Mouse (Mus musculus) layer of hippocampus, postnatal 14 days (tissue): ENCODE results near the gene AC129217.1. TPM values are rescaled to one million over a fixed set of nuclear protein-coding genes. Genes with fewer than 3 reads are reported as not detected.
A peak's percentile ranks its signal among the peaks of the same experiment; 100 is the strongest.
"Not testable (repeated sequence)": the region's sequence is repeated elsewhere in the genome, so short reads cannot be mapped to it uniquely, and the experiment has no call there.

Experiments used
- DNase-seq, 2 experiments: peaks; one replicate each; pipeline ENCODE4 v3.0.0; 2021 to 2022; ENCODE audit warnings: low spot score in 2 of 2, mixed read lengths in 1 of 2
- microRNA-seq, 2 experiments: library from miRNA; unstranded; fragments of <30 nt; microRNA quantifications; one replicate each; pipeline ENCODE4 v1.2.0; 2021
- total RNA-seq, 2 experiments: library from RNA; stranded (reverse); gene quantifications; 2 replicates each; pipeline ENCODE4 v1.2.3; 2021

The AC129217.1 gene
- total RNA-seq, 2 experiments from 2014 or later: 4.4 TPM; not detected in 1

- DNase-seq: no peak
Measured at GRCm38 (mm10) chr19:8864265-8864664, 34.7 kb downstream of the AC129217.1 start.

- not testable (repeated sequence) for DNase-seq
Measured at GRCm38 (mm10) chr19:8870381-8870780, 40.8 kb downstream of the AC129217.1 start.

GRCm38 (mm10) chr19:8870838-8871237 lies 41.3 kb downstream of the AC129217.1 start:
- DNase-seq: no peak

GRCm38 (mm10) chr19:8871267-8872186 lies 42.0 kb downstream of the AC129217.1 start, which contains the start of gene Ubxn1:
Gene Ubxn1, plus strand, starts transcription at chr19:8871496.
- DNase-seq: peak; percentile 96 to 98

- no peak for DNase-seq
Measured at GRCm38 (mm10) chr19:8872266-8872840, 42.8 kb downstream of the AC129217.1 start.

- no peak for DNase-seq
Measured at GRCm38 (mm10) chr19:8875031-8875430, 45.5 kb downstream of the AC129217.1 start.

- peak; percentile 82 to 91 for DNase-seq
Measured at GRCm38 (mm10) chr19:8880311-8881033, 50.9 kb downstream of the AC129217.1 start, which contains the start of gene Uqcc3. Gene Uqcc3, minus strand, starts transcription at chr19:8880923.

- DNase-seq: no peak
Measured at GRCm38 (mm10) chr19:8881034-8881392, 51.4 kb downstream of the AC129217.1 start.

GRCm38 (mm10) chr19:8883616-8884015 lies 54.0 kb downstream of the AC129217.1 start, which contains the start of the genes Lbhd1 and Gm49403:
Gene Lbhd1, plus strand, starts transcription at chr19:8883732.
Gene Gm49403, plus strand, starts transcription at chr19:8883930.
- no peak for DNase-seq

GRCm38 (mm10) chr19:8886916-8887584 lies 57.5 kb downstream of the AC129217.1 start:
- no peak for DNase-seq

GRCm38 (mm10) chr19:8887585-8888463 lies 58.3 kb downstream of the AC129217.1 start:
- no peak for DNase-seq

GRCm38 (mm10) chr19:8888511-8889385 lies 59.2 kb downstream of the AC129217.1 start, which contains the start of the genes 1810009A15Rik and Gm49416:
Gene 1810009A15Rik, plus strand, starts transcription at chr19:8888853.
Gene Gm49416, plus strand, starts transcription at chr19:8888926.
- peak; percentile 91 to 96 for DNase-seq

Small RNAs within 50 kb of the gene (microRNA-seq; reads per million reads assigned to microRNA genes)
- 0 reads per million in 2 experiments for gene Mir5136

Other genes starting within 250 kb of the AC129217.1 start
- gene Slc22a8, start 238.5 kb upstream of the AC129217.1 start, total RNA-seq: 10 to 100 TPM; 17.9 to 18.8 TPM
- gene Slc22a6, start 211.7 kb upstream of the AC129217.1 start, total RNA-seq: 1 to 10 TPM; 1.6 to 3.3 TPM
- 100 to 1,000 TPM; 162 to 166 TPM for gene Chrm1, start 166.0 kb upstream of the AC129217.1 start, total RNA-seq
- 100 to 1,000 TPM; 188 to 200 TPM for gene Slc3a2, start 106.4 kb upstream of the AC129217.1 start, total RNA-seq
- 10 to 100 TPM; 39.9 to 47.9 TPM for gene Wdr74, start 93.9 kb upstream of the AC129217.1 start, total RNA-seq
- 1 to 10 TPM; 1.8 to 2.0 TPM for gene 1700092M07Rik, start 89.1 kb upstream of the AC129217.1 start, total RNA-seq
- 10 to 100 TPM; 64.5 to 71.4 TPM for gene Stx5a, start 88.4 kb upstream of the AC129217.1 start, total RNA-seq
- 10 to 100 TPM; 79.3 to 91.9 TPM for gene Nxf1, start 72.7 kb upstream of the AC129217.1 start, total RNA-seq
- 100 to 1,000 TPM; 101 to 108 TPM for gene Tmem223, start 58.8 kb upstream of the AC129217.1 start, total RNA-seq
- 10 to 100 TPM; 10.1 to 12.0 TPM for gene Tmem179b, start 55.3 kb upstream of the AC129217.1 start, total RNA-seq
- gene Taf6l, start 43.4 kb upstream of the AC129217.1 start, total RNA-seq: 10 to 100 TPM; 14.1 to 15.0 TPM
- 100 to 1,000 TPM; 119 TPM for gene Polr2g, start 31.2 kb upstream of the AC129217.1 start, total RNA-seq
- 1 to 10 TPM; 4.3 TPM for gene Zbtb3, start 27.2 kb upstream of the AC129217.1 start, total RNA-seq
- 10 to 100 TPM; 29.8 to 32.1 TPM for gene Ttc9c, start 10.4 kb upstream of the AC129217.1 start, total RNA-seq
- 100 to 1,000 TPM in 1 of 2 experiments, 10 to 100 TPM in 1; 99.4 to 103 TPM for gene Hnrnpul2, start 9.8 kb upstream of the AC129217.1 start, total RNA-seq
- gene Bscl2, start 7.7 kb downstream of the AC129217.1 start, total RNA-seq: 100 to 1,000 TPM in 1 of 2 experiments, 10 to 100 TPM in 1; 96.2 to 107 TPM
- gene Gng3, start 9.4 kb downstream of the AC129217.1 start, total RNA-seq: 100 to 1,000 TPM; 220 to 243 TPM
- gene Lrrn4cl, start 21.0 kb downstream of the AC129217.1 start, total RNA-seq: under 1 TPM; 0.30 to 0.55 TPM
- gene Ubxn1, start 41.7 kb downstream of the AC129217.1 start, total RNA-seq: 100 to 1,000 TPM in 1 of 2 experiments, 10 to 100 TPM in 1; 95.4 to 101 TPM
- gene Uqcc3, start 51.1 kb downstream of the AC129217.1 start, total RNA-seq: 10 to 100 TPM; 35.2 to 35.6 TPM
- 1 to 10 TPM; 5.4 to 7.0 TPM for gene Lbhd1, start 54.0 kb downstream of the AC129217.1 start, total RNA-seq
- gene Gm49403, start 54.2 kb downstream of the AC129217.1 start, total RNA-seq: not detected
- 10 to 100 TPM; 24.4 to 26.1 TPM for gene 1810009A15Rik, start 59.1 kb downstream of the AC129217.1 start, total RNA-seq
- 1 to 10 TPM in 1 of 2 experiments, not detected in 1; 1.1 TPM for gene Gm49416, start 59.2 kb downstream of the AC129217.1 start, total RNA-seq
- gene Ints5, start 63.2 kb downstream of the AC129217.1 start, total RNA-seq: 10 to 100 TPM; 22.0 to 25.4 TPM
- gene Ganab, start 68.3 kb downstream of the AC129217.1 start, total RNA-seq: 100 to 1,000 TPM; 111 to 114 TPM
- 100 to 1,000 TPM; 144 to 149 TPM for gene B3gat3, start 90.6 kb downstream of the AC129217.1 start, total RNA-seq
- 1 to 10 TPM; 3.2 to 4.0 TPM for gene Rom1, start 99.6 kb downstream of the AC129217.1 start, total RNA-seq
- gene Eml3, start 99.8 kb downstream of the AC129217.1 start, total RNA-seq: 10 to 100 TPM; 11.3 to 11.7 TPM
- 10 to 100 TPM; 52.4 to 56.6 TPM for gene Mta2, start 112.1 kb downstream of the AC129217.1 start, total RNA-seq
- 10 to 100 TPM; 15.0 to 17.3 TPM for gene Tut1, start 124.1 kb downstream of the AC129217.1 start, total RNA-seq
- gene Eef1g, start 137.3 kb downstream of the AC129217.1 start, total RNA-seq: 100 to 1,000 TPM; 198 to 230 TPM
- gene Ahnak, start 159.5 kb downstream of the AC129217.1 start, total RNA-seq: 10 to 100 TPM; 20.7 to 22.5 TPM